Mouse (Mus musculus) heart, adult 2 months (tissue): ENCODE measurements around the gene Faf1.

Experiments used
- CTCF ChIP-seq: fragments of 200-600 bp; IDR thresholded peaks from 2 replicates; pipeline ENCODE4 v1.8.1; 2022; ENCODE audit warnings: antibody characterized with exemption, mild to moderate bottlenecking, moderate library complexity
- POLR2A ChIP-seq: fragments of 200-500 bp; IDR thresholded peaks from 2 replicates; pipeline ENCODE4 v1.6.1; 2011; ENCODE audit warnings: mild to moderate bottlenecking, low read depth, low read length, control low read depth; ENCODE audit not compliant: insufficient read depth

GRCm38 (mm10) chr4:109656301-109656700 lies 20.1 kb upstream of the Faf1 start:
- TF ChIP-seq POLR2A: no peak
- TF ChIP-seq CTCF: no peak
